Mouse (Mus musculus) embryonic facial prominence, embryonic 11.5 days (tissue): Measurements from ENCODE around the gene Tert. TPM values are rescaled to one million over a fixed set of nuclear protein-coding genes. Genes with fewer than 3 reads are reported as not detected.

Experiments
- ATAC-seq: fragments of 200-750 bp; cut with Nextera tagmentation; replicated peaks from 2 replicates; pipeline ENCODE4 v1.8.0; 2017; ENCODE audit warnings: low read depth; ENCODE audit not compliant: insufficient number of reproducible peaks, low FRiP score, low TSS enrichment
- DNase-seq: peaks from one replicate; pipeline ENCODE4 v3.0.0-alpha.2; 2015; ENCODE audit warnings: low spot score
- H3K27ac ChIP-seq: fragments of 300-500 bp; sonication (generic); replicated peaks from 2 replicates; pipeline ENCODE4 v1.5.1; 2014; ENCODE audit warnings: mild to moderate bottlenecking, low read depth, low read length, control low read depth
- H3K27me3 ChIP-seq: fragments of 300-500 bp; sonication (generic); 2 replicates; pipeline ENCODE4 v1.6.1; 2014; ENCODE audit warnings: mild to moderate bottlenecking, low read length, moderate library complexity, mixed read lengths; ENCODE audit not compliant: control insufficient read depth, insufficient read depth
- H3K36me3 ChIP-seq: fragments of 300-500 bp; sonication (generic); replicated peaks from 2 replicates; pipeline ENCODE4 v1.6.1; 2014; ENCODE audit warnings: low read depth, mild to moderate bottlenecking, low read length, moderate library complexity, mixed read lengths; ENCODE audit not compliant: control insufficient read depth, insufficient read depth
- H3K4me1 ChIP-seq: fragments of 300-500 bp; sonication (generic); 2 replicates; pipeline ENCODE4 v1.6.1; 2014; ENCODE audit warnings: low read length, mixed read lengths; ENCODE audit not compliant: control insufficient read depth, insufficient read depth
- H3K4me2 ChIP-seq: fragments of 300-500 bp; sonication (generic); 2 replicates; pipeline ENCODE4 v1.6.1; 2014; ENCODE audit warnings: low read depth, mild to moderate bottlenecking, control low read depth, low read length, moderate library complexity
- H3K4me3 ChIP-seq: fragments of 300-500 bp; sonication (generic); 2 replicates; pipeline ENCODE4 v1.5.1; 2014; ENCODE audit warnings: low read depth, low read length, control low read depth
- H3K9ac ChIP-seq: fragments of 300-500 bp; sonication (generic); replicated peaks from 2 replicates; pipeline ENCODE4 v1.6.1; 2014; ENCODE audit warnings: mild to moderate bottlenecking, control low read depth, low read length
- H3K9me3 ChIP-seq: fragments of 300-500 bp; sonication (generic); replicated peaks from 2 replicates; pipeline ENCODE4 v1.6.1; 2016; ENCODE audit warnings: mild to moderate bottlenecking, low read length, inconsistent platforms, mixed read lengths; ENCODE audit not compliant: control insufficient read depth
- WGBS: fragments of 180-500 bp; shearing (Covaris S2); extraction: QIAGEN DNeasy Blood & Tissue Kit; methylation state at CpG from one replicate; pipeline ENCODE4 v1.1.7; 2014; 5-methylcytosine and 5-hydroxymethylcytosine counted together
- polyA plus RNA-seq: library from polyadenylated mRNA; unstranded; fragments of >200 nt; fragmentation: Nextera tagmentation; extraction: Ambion mirVana; gene quantifications from 2 replicates; pipeline ENCODE4 v1.2.1, GENCODE M21; 2014

Gene Tert
- polyA plus RNA-seq, 1 experiment from 2014 or later, result 3.3 TPM

GRCm38 (mm10) chr13:73680394-73680793 is 53.7 kb downstream of the Tert start:
- Histone ChIP-seq H3K9me3 (no peaks in the 10 kb centered on the region), H3K4me3 (no peak overlapping the region), H3K9ac (no peak overlapping the region), H3K27ac (no peak overlapping the region), H3K4me2 (no peak overlapping the region), H3K27me3 (no peaks in the 10 kb centered on the region), H3K36me3 (no peaks in the 10 kb centered on the region), H3K4me1 (no peaks in the 10 kb centered on the region)
- DNase-seq, result no peak
- ATAC-seq, result no peak
- WGBS, result 45% methylated on average over 1 of the region's 1 CpGs

GRCm38 (mm10) chr13:73682226-73682625 is 55.5 kb downstream of the Tert start:
- Histone ChIP-seq H3K27ac (no peak overlapping the region), H3K4me2 (no peak overlapping the region), H3K9me3 (no peaks in the 10 kb centered on the region), H3K4me3 (no peak overlapping the region), H3K27me3 (no peaks in the 10 kb centered on the region), H3K36me3 (no peaks in the 10 kb centered on the region), H3K4me1 (no peaks in the 10 kb centered on the region), H3K9ac (no peak overlapping the region)
- ATAC-seq (no peak), DNase-seq (no peak)
- 91% methylated on average over 2 of the region's 2 CpGs for WGBS

- ATAC-seq, result no peak
- no peak overlapping the region for H3K4me3 ChIP-seq
- H3K36me3 ChIP-seq, result no peaks in the 10 kb centered on the region
- no peak overlapping the region for H3K4me2 ChIP-seq
- no peak overlapping the region for H3K9ac ChIP-seq
- H3K4me1 ChIP-seq, result no peaks in the 10 kb centered on the region
- no peak for DNase-seq
- H3K9me3 ChIP-seq, result no peaks in the 10 kb centered on the region
- 91% methylated on average over 11 of the region's 11 CpGs for WGBS
- no peaks in the 10 kb centered on the region for H3K27me3 ChIP-seq
- H3K27ac ChIP-seq, result no peak overlapping the region
These were observed 57.0 kb downstream of the Tert start for GRCm38 (mm10) chr13:73683682-73684081.

GRCm38 (mm10) chr13:73684412-73684811 is 57.7 kb downstream of the Tert start:
- Histone ChIP-seq H3K4me2 (no peak overlapping the region), H3K9ac (no peak overlapping the region), H3K27ac (no peak overlapping the region), H3K36me3 (no peaks in the 10 kb centered on the region), H3K27me3 (no peaks in the 10 kb centered on the region), H3K4me3 (no peak overlapping the region), H3K9me3 (no peaks in the 10 kb centered on the region), H3K4me1 (no peaks in the 10 kb centered on the region)
- 88% methylated on average over 1 of the region's 1 CpGs for WGBS
- ATAC-seq (no peak), DNase-seq (no peak)

GRCm38 (mm10) chr13:73685502-73685901 is 58.8 kb downstream of the Tert start:
- H3K36me3 ChIP-seq, result no peaks in the 10 kb centered on the region
- no peak overlapping the region for H3K4me3 ChIP-seq
- 77% methylated on average over 6 of the region's 6 CpGs for WGBS
- no peak overlapping the region for H3K4me2 ChIP-seq
- H3K27ac ChIP-seq, result no peak overlapping the region
- H3K9me3 ChIP-seq, result no peaks in the 10 kb centered on the region
- no peaks in the 10 kb centered on the region for H3K4me1 ChIP-seq
- no peaks in the 10 kb centered on the region for H3K27me3 ChIP-seq
- DNase-seq (no peak), ATAC-seq (no peak)
- no peak overlapping the region for H3K9ac ChIP-seq

GRCm38 (mm10) chr13:73687601-73688000 is 60.9 kb downstream of the Tert start:
- H3K27me3 ChIP-seq, result no peaks in the 10 kb centered on the region
- WGBS, result 68% methylated on average over 3 of the region's 3 CpGs
- H3K27ac ChIP-seq, result no peak overlapping the region
- H3K9me3 ChIP-seq, result no peaks in the 10 kb centered on the region
- no peak overlapping the region for H3K4me2 ChIP-seq
- no peaks in the 10 kb centered on the region for H3K36me3 ChIP-seq
- no peak overlapping the region for H3K4me3 ChIP-seq
- no peak overlapping the region for H3K9ac ChIP-seq
- DNase-seq (no peak), ATAC-seq (no peak)
- H3K4me1 ChIP-seq, result no peaks in the 10 kb centered on the region

GRCm38 (mm10) chr13:73688934-73689333 is 62.2 kb downstream of the Tert start:
- H3K4me1 ChIP-seq, result no peaks in the 10 kb centered on the region
- ATAC-seq (no peak), DNase-seq (no peak)
- H3K9ac ChIP-seq, result no peak overlapping the region
- no peak overlapping the region for H3K4me2 ChIP-seq
- H3K9me3 ChIP-seq, result no peaks in the 10 kb centered on the region
- no peaks in the 10 kb centered on the region for H3K36me3 ChIP-seq
- H3K27me3 ChIP-seq, result no peaks in the 10 kb centered on the region
- no peak overlapping the region for H3K4me3 ChIP-seq
- no peak overlapping the region for H3K27ac ChIP-seq
- 77% methylated on average over 4 of the region's 4 CpGs for WGBS

- no peak overlapping the region for H3K4me3 ChIP-seq
- H3K4me1 ChIP-seq, result no peaks in the 10 kb centered on the region
- no peaks in the 10 kb centered on the region for H3K9me3 ChIP-seq
- DNase-seq (peak; percentile 71), ATAC-seq (peak; percentile 91)
- no peak overlapping the region for H3K4me2 ChIP-seq
- H3K36me3 ChIP-seq, result no peaks in the 10 kb centered on the region
- H3K9ac ChIP-seq, result no peak overlapping the region
- 27% methylated on average over 10 of the region's 10 CpGs for whole genome bisulfite sequencing
- no peak overlapping the region for H3K27ac ChIP-seq
- no peaks in the 10 kb centered on the region for H3K27me3 ChIP-seq
These were observed 65.6 kb downstream of the Tert start for GRCm38 (mm10) chr13:73692249-73692868.
